ENCODE assay signal across 13 mouse cellular contexts in genomic region chr11:54312603-54313002, GRCm38 (mm10). TPM values are rescaled to one million over a fixed set of nuclear protein-coding genes. Genes with fewer than 3 reads are reported as not detected.
DNase-seq lines count a peak whose midpoint lies in the region; ATAC-seq and TF ChIP-seq lines count a peak whose summit lies in the region.
"Had no signal": no experiment of that assay in that cellular context is flagged by ENCODE, and none has a peak within 500 bp of the region (broad histone marks: within the 10 kb centered on the region; RNA-seq: fewer than 3 reads in every experiment).

No protein-coding gene starts in this region.

- H3K27ac ChIP-seq in forebrain, embryonic 12.5 days: peak overlapping the region; percentile 85; the same call in 1 of the 2 replicates
- H3K27ac ChIP-seq in forebrain, postnatal 0 days (ENCODE audit: low read depth, low read length): no peak overlapping the region
- H3K27ac ChIP-seq in midbrain, embryonic 10.5 days (replicated peaks): peak overlapping the region; percentile 81
- H3K27ac ChIP-seq in midbrain, postnatal 0 days (ENCODE audit: low read depth, low read length): no peak overlapping the region
- H3K27ac ChIP-seq in hindbrain, embryonic 11.5 days (ENCODE audit: low read depth, low read length): peak overlapping the region; percentile 30; the same call in 1 of the 2 replicates
- H3K27ac ChIP-seq in midbrain, embryonic 13.5 days: peak overlapping the region; percentile 77; the same call in 1 of the 2 replicates
- H3K27ac ChIP-seq: liver, embryonic 14.5 days; macrophage had no signal

- no peaks in the 10 kb centered on the region for H3K36me3 ChIP-seq in forebrain, embryonic 12.5 days (replicated peaks)
- H3K36me3 ChIP-seq in forebrain, postnatal 0 days (ENCODE audit: insufficient read depth): no peaks in the 10 kb centered on the region
- H3K36me3 ChIP-seq in midbrain, embryonic 10.5 days: no peaks in the 10 kb centered on the region
- no peaks in the 10 kb centered on the region for H3K36me3 ChIP-seq in midbrain, postnatal 0 days (ENCODE audit: insufficient read depth, low read length)
- H3K36me3 ChIP-seq in hindbrain, embryonic 11.5 days (ENCODE audit: control insufficient read depth, insufficient read depth, low read length): no peaks in the 10 kb centered on the region
- H3K36me3 ChIP-seq in midbrain, embryonic 13.5 days: peaks cover 3% of the 10 kb centered on the region; the same call in 1 of the 2 replicates

- H3K4me1 ChIP-seq in forebrain, embryonic 12.5 days: peaks cover 50% of the 10 kb centered on the region
- H3K4me1 ChIP-seq in forebrain, postnatal 0 days (ENCODE audit: insufficient read depth): no peaks in the 10 kb centered on the region; the same call in 1 of the 2 replicates
- H3K4me1 ChIP-seq in midbrain, embryonic 10.5 days: peaks cover 59% of the 10 kb centered on the region
- peaks cover 13% of the 10 kb centered on the region for H3K4me1 ChIP-seq in midbrain, postnatal 0 days (ENCODE audit: insufficient read depth, low read length)
- H3K4me1 ChIP-seq in hindbrain, embryonic 11.5 days (replicated peaks; ENCODE audit: control insufficient read depth, insufficient read depth, low read length): peaks cover 19% of the 10 kb centered on the region
- peaks cover 53% of the 10 kb centered on the region for H3K4me1 ChIP-seq in midbrain, embryonic 13.5 days (replicated peaks)

- 24% methylated on average over 1 of the region's 1 CpGs for WGBS in forebrain, embryonic 12.5 days
- WGBS in forebrain, postnatal 0 days: 11% methylated on average over 1 of the region's 1 CpGs
- 43% methylated on average over 1 of the region's 1 CpGs for WGBS in midbrain, embryonic 10.5 days
- WGBS in midbrain, postnatal 0 days: 29% methylated on average over 1 of the region's 1 CpGs
- 37% methylated on average over 1 of the region's 1 CpGs for WGBS in hindbrain, embryonic 11.5 days
- 10% methylated on average over 1 of the region's 1 CpGs for WGBS in midbrain, embryonic 13.5 days

- no peak overlapping the region for H3K4me3 ChIP-seq in forebrain, embryonic 12.5 days (replicated peaks)
- no peak overlapping the region for H3K4me3 ChIP-seq in forebrain, postnatal 0 days (ENCODE audit: low read depth, low read length)
- no peak overlapping the region for H3K4me3 ChIP-seq in midbrain, embryonic 10.5 days
- no peak overlapping the region for H3K4me3 ChIP-seq in midbrain, postnatal 0 days (ENCODE audit: low read depth, low read length)
- no peak overlapping the region for H3K4me3 ChIP-seq in hindbrain, embryonic 11.5 days (ENCODE audit: low read depth, low read length)
- H3K4me3 ChIP-seq in midbrain, embryonic 13.5 days (replicated peaks): no peak overlapping the region

- TF ChIP-seq CTCF in forebrain, postnatal 0 days (IDR thresholded peaks at IDR 0.05; ENCODE audit: low read depth): no peak
- TF ChIP-seq CTCF in midbrain, postnatal 0 days (IDR thresholded peaks at IDR 0.05): no peak

- DNase-seq in forebrain, postnatal 0 days: no peak
- DNase-seq in midbrain, embryonic 10.5 days (ENCODE audit: low spot score): no peak
- DNase-seq in midbrain, postnatal 0 days (ENCODE audit: low spot score): no peak
- peak; percentile 11 for DNase-seq in hindbrain, embryonic 11.5 days (ENCODE audit: low spot score)
- no peak for DNase-seq in frontal cortex, postnatal 10 days (ENCODE audit: low spot score in 2 of 2)

- no peak for ATAC-seq in forebrain, embryonic 12.5 days (ENCODE audit: low FRiP score)
- ATAC-seq in forebrain, postnatal 0 days: no peak
- ATAC-seq in midbrain, postnatal 0 days (ENCODE audit: low FRiP score): no peak
- ATAC-seq in hindbrain, embryonic 11.5 days (ENCODE audit: low FRiP score): no peak
- no peak for ATAC-seq in midbrain, embryonic 13.5 days
- no peak for ATAC-seq in CD4-positive, CD25-positive, alpha-beta regulatory T cell, adult 4 months

- no peaks in the 10 kb centered on the region for H3K27me3 ChIP-seq in forebrain, embryonic 12.5 days
- no peaks in the 10 kb centered on the region for H3K27me3 ChIP-seq in forebrain, postnatal 0 days (ENCODE audit: insufficient read depth, low read length)
- H3K27me3 ChIP-seq in midbrain, embryonic 10.5 days (ENCODE audit: low read depth, poor library complexity, severe bottlenecking): no peaks in the 10 kb centered on the region
- no peaks in the 10 kb centered on the region for H3K27me3 ChIP-seq in midbrain, postnatal 0 days (ENCODE audit: insufficient read depth, low read length)
- no peaks in the 10 kb centered on the region for H3K27me3 ChIP-seq in hindbrain, embryonic 11.5 days (ENCODE audit: control insufficient read depth, insufficient read depth, low read length)
- no peaks in the 10 kb centered on the region for H3K27me3 ChIP-seq in midbrain, embryonic 13.5 days

- H3K9ac ChIP-seq in forebrain, embryonic 12.5 days: no peak overlapping the region
- no peak overlapping the region for H3K9ac ChIP-seq in forebrain, postnatal 0 days
- no peak overlapping the region for H3K9ac ChIP-seq in midbrain, postnatal 0 days (replicated peaks; ENCODE audit: low read length, poor library complexity, severe bottlenecking)
- H3K9ac ChIP-seq in hindbrain, embryonic 11.5 days (ENCODE audit: low read depth, low read length): 0 out of 2 replicates have a peak overlapping the region, but pooled peaks have one; percentile 15
- H3K9ac ChIP-seq in midbrain, embryonic 13.5 days (replicated peaks): 0 out of 2 replicates have a peak overlapping the region, but pooled peaks have one; percentile 10
- H3K9ac ChIP-seq: liver, embryonic 14.5 days had no signal

- no peaks in the 10 kb centered on the region for H3K9me3 ChIP-seq in forebrain, embryonic 12.5 days
- H3K9me3 ChIP-seq in forebrain, postnatal 0 days (ENCODE audit: low read length): no peaks in the 10 kb centered on the region
- no peaks in the 10 kb centered on the region for H3K9me3 ChIP-seq in midbrain, embryonic 10.5 days (replicated peaks)
- no peaks in the 10 kb centered on the region for H3K9me3 ChIP-seq in midbrain, postnatal 0 days (ENCODE audit: low read length)
- H3K9me3 ChIP-seq in hindbrain, embryonic 11.5 days (ENCODE audit: control insufficient read depth, low read length): no peaks in the 10 kb centered on the region
- no peaks in the 10 kb centered on the region for H3K9me3 ChIP-seq in midbrain, embryonic 13.5 days

- no peak overlapping the region for H3K4me2 ChIP-seq in forebrain, embryonic 12.5 days
- H3K4me2 ChIP-seq in forebrain, postnatal 0 days (ENCODE audit: low read depth): no peak overlapping the region
- H3K4me2 ChIP-seq in midbrain, postnatal 0 days (ENCODE audit: low read depth, low read length, poor library complexity, severe bottlenecking): no peak overlapping the region
- H3K4me2 ChIP-seq in hindbrain, embryonic 11.5 days (replicated peaks; ENCODE audit: low read depth, low read length): no peak overlapping the region
- H3K4me2 ChIP-seq in midbrain, embryonic 13.5 days (replicated peaks): no peak overlapping the region
- H3K4me2 ChIP-seq: heart, embryonic 11.5 days had no signal

RNA-seq across cellular contexts. Expression of gene Acsl6, which starts 9.0 kb away (rescaled TPM):
- polyA plus RNA-seq in forebrain, embryonic 12.5 days (2016; fragmentation: Nextera tagmentation; extraction: Ambion mirVana): 24.6 and 26.4 TPM in 2 replicates
- 56.3 and 57.7 TPM in 2 replicates for total RNA-seq in forebrain, postnatal 0 days (2014; rRNA removed)
- polyA plus RNA-seq in forebrain, postnatal 0 days (2015; fragmentation: Nextera tagmentation; extraction: Ambion mirVana): 44.7 and 48.5 TPM in 2 replicates
- 14.4 and 20.4 TPM in 2 replicates for polyA plus RNA-seq in midbrain, embryonic 10.5 days (2016; fragmentation: Nextera tagmentation; extraction: Ambion mirVana)
- 61.9 and 64.0 TPM in 2 replicates for total RNA-seq in midbrain, postnatal 0 days (2014; rRNA removed)
- 52.6 and 56.2 TPM in 2 replicates for polyA plus RNA-seq in midbrain, postnatal 0 days (2015; fragmentation: Nextera tagmentation; extraction: Ambion mirVana)
- polyA plus RNA-seq in hindbrain, embryonic 11.5 days (2014; fragmentation: Nextera tagmentation; extraction: Ambion mirVana): 15.6 and 16.8 TPM in 2 replicates
- polyA plus RNA-seq in midbrain, embryonic 13.5 days (2015; fragmentation: Nextera tagmentation; extraction: Ambion mirVana): 35.1 and 36.1 TPM in 2 replicates
- not detected for polyA plus RNA-seq in CD4-positive, CD25-positive, alpha-beta regulatory T cell, adult 4 months (2017; shearing (Covaris generic))
- polyA plus RNA-seq: macrophage had no signal

RNA-seq across cellular contexts. Expression of gene Il3, which starts 45.5 kb away (rescaled TPM):
- not detected in 2 replicates for polyA plus RNA-seq in forebrain, embryonic 12.5 days (2016; fragmentation: Nextera tagmentation; extraction: Ambion mirVana)
- not detected in 2 replicates for total RNA-seq in forebrain, postnatal 0 days (2014; rRNA removed)
- not detected in 2 replicates for polyA plus RNA-seq in forebrain, postnatal 0 days (2015; fragmentation: Nextera tagmentation; extraction: Ambion mirVana)
- polyA plus RNA-seq in midbrain, embryonic 10.5 days (2016; fragmentation: Nextera tagmentation; extraction: Ambion mirVana): not detected in 2 replicates
- total RNA-seq in midbrain, postnatal 0 days (2014; rRNA removed): not detected in 2 replicates
- polyA plus RNA-seq in midbrain, postnatal 0 days (2015; fragmentation: Nextera tagmentation; extraction: Ambion mirVana): not detected in 2 replicates
- polyA plus RNA-seq in hindbrain, embryonic 11.5 days (2014; fragmentation: Nextera tagmentation; extraction: Ambion mirVana): not detected in 2 replicates
- not detected in 2 replicates for polyA plus RNA-seq in midbrain, embryonic 13.5 days (2015; fragmentation: Nextera tagmentation; extraction: Ambion mirVana)
- polyA plus RNA-seq in CD4-positive, CD25-positive, alpha-beta regulatory T cell, adult 4 months (2017; shearing (Covaris generic)): not detected
- polyA plus RNA-seq: C2C12; heart, embryonic 11.5 days; liver, embryonic 14.5 days; macrophage; neural tube, embryonic 11.5 days had no signal

RNA-seq across cellular contexts. Expression of gene Meikin, which starts 57.8 kb away (rescaled TPM):
- polyA plus RNA-seq in forebrain, embryonic 12.5 days (2016; fragmentation: Nextera tagmentation; extraction: Ambion mirVana): not detected in 2 replicates
- not detected in 2 replicates for total RNA-seq in forebrain, postnatal 0 days (2014; rRNA removed)
- polyA plus RNA-seq in forebrain, postnatal 0 days (2015; fragmentation: Nextera tagmentation; extraction: Ambion mirVana): not detected in 2 replicates
- polyA plus RNA-seq in midbrain, embryonic 10.5 days (2016; fragmentation: Nextera tagmentation; extraction: Ambion mirVana): not detected in 2 replicates
- not detected in 2 replicates for total RNA-seq in midbrain, postnatal 0 days (2014; rRNA removed)
- polyA plus RNA-seq in midbrain, postnatal 0 days (2015; fragmentation: Nextera tagmentation; extraction: Ambion mirVana): not detected in 2 replicates
- polyA plus RNA-seq in hindbrain, embryonic 11.5 days (2014; fragmentation: Nextera tagmentation; extraction: Ambion mirVana): not detected in 2 replicates
- not detected in 2 replicates for polyA plus RNA-seq in midbrain, embryonic 13.5 days (2015; fragmentation: Nextera tagmentation; extraction: Ambion mirVana)
- polyA plus RNA-seq in CD4-positive, CD25-positive, alpha-beta regulatory T cell, adult 4 months (2017; shearing (Covaris generic)): not detected
- polyA plus RNA-seq: C2C12; heart, embryonic 11.5 days; liver, embryonic 14.5 days; macrophage; neural tube, embryonic 11.5 days had no signal

Comparison
In these comparisons a context has a peak if more than half of its experiments do, and no peak if none do; other contexts are left out.
1. H3K27ac ChIP-seq: peak in forebrain, embryonic 12.5 days (single experiment), midbrain, embryonic 10.5 days (single experiment), hindbrain, embryonic 11.5 days (single experiment) and midbrain, embryonic 13.5 days (single experiment); none in forebrain, postnatal 0 days (single experiment) and midbrain, postnatal 0 days (single experiment).
2. H3K9ac ChIP-seq: peak in hindbrain, embryonic 11.5 days (single experiment) and midbrain, embryonic 13.5 days (single experiment); none in forebrain, embryonic 12.5 days (single experiment), forebrain, postnatal 0 days (single experiment) and midbrain, postnatal 0 days (single experiment).
3. RNA of gene Acsl6, which starts 9.0 kb away (polyA plus RNA-seq): 52.6 to 56.2 TPM in midbrain, postnatal 0 days, 44.7 to 48.5 TPM in forebrain, postnatal 0 days, 35.1 to 36.1 TPM in midbrain, embryonic 13.5 days, 24.6 to 26.4 TPM in forebrain, embryonic 12.5 days, 15.6 to 16.8 TPM in hindbrain, embryonic 11.5 days and 14.4 to 20.4 TPM in midbrain, embryonic 10.5 days; not detected in CD4-positive, CD25-positive, alpha-beta regulatory T cell, adult 4 months; every median in the first group is over 10 times any median in the second.